Mouse (Mus musculus) ES-E14 (cell line): ENCODE data around the gene Bzw2.

Source experiments
- CHD2 ChIP-seq: IDR thresholded peaks from 2 replicates; pipeline ENCODE4 v1.6.1; 2014; ENCODE audit warnings: mild to moderate bottlenecking, low read depth, low read length, inconsistent platforms
- MAFK ChIP-seq: IDR thresholded peaks from 2 replicates; pipeline ENCODE4 v1.6.1; 2014; ENCODE audit warnings: mild to moderate bottlenecking, low read depth, low read length, inconsistent platforms; ENCODE audit not compliant: insufficient read depth
- ZC3H11A ChIP-seq: IDR thresholded peaks from 2 replicates; pipeline ENCODE4 v1.6.1; 2012; ENCODE audit warnings: low read depth, mild to moderate bottlenecking, inconsistent platforms, low read length, borderline replicate concordance

GRCm38 (mm10) chr12:36119244-36119643 lies 38.6 kb downstream of the Bzw2 start:
- TF ChIP-seq ZC3H11A (no peak), CHD2 (no peak), MAFK (no peak)
